Mouse (Mus musculus) testis, postnatal 10 days (tissue): ENCODE results near the gene Zfp422.
"Not testable (repeated sequence)": the region's sequence is repeated elsewhere in the genome, so short reads cannot be mapped to it uniquely, and the experiment has no call there.

Experiments used
- DNase-seq: peaks from one replicate; pipeline ENCODE4 v3.0.0; 2021; ENCODE audit warnings: low spot score

Zfp422 gene

DNA sequence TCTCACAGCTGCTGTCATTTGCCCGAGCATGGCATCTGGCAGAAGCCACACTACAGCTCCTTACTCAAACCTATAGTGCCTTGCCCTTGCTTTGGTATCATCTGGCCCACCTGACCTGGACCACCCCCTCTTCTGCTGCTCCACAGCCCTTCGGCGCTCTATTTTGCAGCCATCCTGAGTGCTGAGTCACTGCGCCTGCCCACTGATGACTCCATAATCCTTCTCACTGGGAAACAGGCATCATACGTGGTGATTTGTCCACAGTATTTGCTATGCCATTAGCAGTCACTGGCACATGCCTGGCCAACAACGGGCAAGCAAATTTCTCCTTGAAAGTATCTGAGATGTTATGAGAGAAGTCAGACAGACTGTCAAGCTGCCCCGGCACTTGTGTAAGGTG is 21.0 kb upstream of the Zfp422 start:
- no peak for DNase-seq

DNA sequence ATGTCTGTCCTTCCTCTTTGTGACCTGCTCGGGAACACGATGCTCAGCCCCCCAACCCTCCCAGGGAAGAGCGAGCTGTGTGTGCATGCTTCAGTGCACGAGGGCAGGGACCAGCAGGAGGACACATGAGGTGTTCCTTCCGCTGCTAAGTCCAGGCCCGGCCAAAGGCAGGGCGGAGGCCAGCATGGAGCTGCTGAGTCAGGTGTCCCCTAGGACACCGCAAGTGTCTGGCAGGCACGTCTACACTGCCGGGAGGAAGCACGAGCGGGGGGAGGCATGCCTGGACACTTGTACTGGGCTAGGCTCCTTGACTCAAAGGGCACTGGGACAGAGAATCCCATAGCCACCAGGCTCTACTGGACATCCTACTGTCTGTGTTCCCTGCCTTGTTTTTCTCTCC is 19.0 kb upstream of the Zfp422 start:
- DNase-seq = no peak

DNA sequence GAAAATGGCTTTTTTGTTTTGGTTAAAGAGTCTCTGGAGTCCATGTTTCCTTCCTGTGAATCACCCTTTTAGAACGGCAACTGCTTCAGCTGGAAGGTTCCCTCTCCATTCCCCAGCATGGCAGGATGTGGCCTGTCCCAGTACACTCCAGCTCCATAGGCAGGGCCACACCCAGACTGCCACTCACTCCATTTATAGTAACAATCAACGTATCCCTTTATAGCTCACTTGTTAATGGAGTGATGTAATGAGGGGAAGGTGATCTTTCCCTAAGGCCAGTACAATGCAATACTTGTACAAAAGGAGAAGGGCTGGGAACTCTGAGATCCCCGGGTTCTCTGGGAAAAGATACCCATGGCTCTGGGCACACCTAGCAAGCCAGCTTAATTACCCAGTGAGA is 15.5 kb upstream of the Zfp422 start:
- DNase-seq = no peak

DNA sequence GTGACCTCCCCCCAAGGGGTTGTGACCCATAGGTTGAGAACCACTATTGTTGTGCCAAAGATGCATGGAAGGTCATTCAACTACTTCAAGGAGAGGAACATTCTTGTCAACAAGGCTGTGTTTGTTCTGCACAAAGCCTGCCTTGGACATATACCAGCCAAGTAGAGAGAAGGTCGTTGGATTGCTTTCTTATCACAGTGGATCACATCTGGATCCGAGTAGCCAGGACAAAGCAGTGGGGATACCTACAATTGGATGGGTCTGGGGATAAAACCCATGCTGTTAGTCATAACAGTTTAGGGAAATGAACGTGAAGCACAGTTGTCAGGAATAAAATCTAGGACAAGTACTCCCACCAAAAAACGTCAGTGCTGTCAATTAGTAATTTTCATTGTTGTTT is 15.1 kb upstream of the Zfp422 start:
- no peak for DNase-seq

DNA sequence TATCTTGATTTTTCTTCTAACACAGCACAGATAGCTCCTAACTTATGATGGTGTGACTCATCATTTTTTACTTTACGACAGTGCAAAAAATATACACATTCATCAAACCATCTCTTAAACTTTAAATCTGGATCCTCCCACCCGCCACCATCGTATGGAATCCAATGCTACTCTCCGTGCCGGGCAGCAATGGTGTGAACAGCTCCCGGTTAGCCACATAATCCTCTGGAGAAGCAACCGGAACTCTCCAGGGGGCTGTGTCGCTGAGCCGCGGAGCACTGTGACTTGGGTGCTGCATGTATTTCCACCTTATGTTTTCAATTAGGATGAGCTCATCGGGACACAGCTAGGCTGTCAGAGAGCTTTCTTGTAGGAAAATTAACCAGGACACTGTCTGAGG is 14.1 kb upstream of the Zfp422 start:
- no peak for DNase-seq

DNA sequence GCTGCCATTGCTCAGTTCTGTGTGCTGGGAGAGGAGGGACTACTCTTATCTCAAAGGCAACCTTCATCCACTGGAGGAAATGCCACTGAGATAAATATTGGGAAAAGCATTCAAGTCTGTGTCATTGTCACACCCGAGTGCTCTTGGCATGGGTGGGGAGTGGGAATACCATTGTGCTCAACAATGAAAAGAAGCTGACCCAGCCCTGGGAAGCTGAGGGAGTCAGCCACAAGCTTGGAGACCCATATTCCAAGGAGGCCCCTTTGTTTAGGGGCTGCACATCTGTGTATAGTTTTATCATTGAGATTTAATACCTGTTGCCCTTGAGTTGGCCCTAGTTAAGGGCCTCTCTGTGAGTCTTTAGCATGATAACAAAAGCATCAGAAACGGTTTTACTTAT is 10.9 kb upstream of the Zfp422 start:
- no peak for DNase-seq

DNA sequence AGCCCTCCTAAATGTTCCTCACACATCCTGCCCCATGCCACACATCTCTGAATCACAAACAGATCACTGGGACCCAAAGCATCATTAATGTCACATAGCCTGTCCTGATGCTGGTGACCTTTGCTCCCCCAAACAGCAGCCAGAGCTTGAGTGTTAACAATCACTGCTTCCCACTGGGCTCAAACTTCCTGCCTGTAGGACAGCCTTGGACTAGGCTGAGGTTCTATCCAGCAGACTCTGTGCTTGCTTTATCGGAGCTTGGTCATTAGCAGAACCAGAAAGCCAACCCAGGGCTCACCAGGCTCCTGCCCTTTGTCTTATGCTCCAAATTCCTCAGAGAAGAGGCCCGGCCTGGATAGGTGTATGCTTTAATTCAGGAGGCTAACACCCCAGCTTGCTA is 10.1 kb upstream of the Zfp422 start:
- no peak for DNase-seq

DNA sequence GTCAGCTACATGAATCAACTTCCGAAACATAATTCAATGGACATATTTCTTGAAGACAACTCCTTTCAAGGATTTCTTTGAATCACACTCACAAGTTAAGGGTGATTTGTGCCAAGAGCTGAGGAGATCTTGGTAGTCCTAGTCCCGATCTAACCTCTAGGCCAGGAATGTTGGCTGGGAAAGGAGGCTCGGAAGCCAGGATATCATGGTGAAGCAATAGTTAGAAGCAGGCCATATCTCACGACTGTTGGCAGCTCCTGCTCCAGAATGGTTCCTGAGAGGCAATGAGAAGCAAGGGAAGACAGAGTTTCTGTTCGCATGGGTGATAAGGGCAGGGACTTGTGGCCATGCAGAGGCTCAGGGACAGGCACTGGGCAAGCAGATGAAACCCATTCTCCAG is 8.7 kb upstream of the Zfp422 start:
- no peak for DNase-seq

DNA sequence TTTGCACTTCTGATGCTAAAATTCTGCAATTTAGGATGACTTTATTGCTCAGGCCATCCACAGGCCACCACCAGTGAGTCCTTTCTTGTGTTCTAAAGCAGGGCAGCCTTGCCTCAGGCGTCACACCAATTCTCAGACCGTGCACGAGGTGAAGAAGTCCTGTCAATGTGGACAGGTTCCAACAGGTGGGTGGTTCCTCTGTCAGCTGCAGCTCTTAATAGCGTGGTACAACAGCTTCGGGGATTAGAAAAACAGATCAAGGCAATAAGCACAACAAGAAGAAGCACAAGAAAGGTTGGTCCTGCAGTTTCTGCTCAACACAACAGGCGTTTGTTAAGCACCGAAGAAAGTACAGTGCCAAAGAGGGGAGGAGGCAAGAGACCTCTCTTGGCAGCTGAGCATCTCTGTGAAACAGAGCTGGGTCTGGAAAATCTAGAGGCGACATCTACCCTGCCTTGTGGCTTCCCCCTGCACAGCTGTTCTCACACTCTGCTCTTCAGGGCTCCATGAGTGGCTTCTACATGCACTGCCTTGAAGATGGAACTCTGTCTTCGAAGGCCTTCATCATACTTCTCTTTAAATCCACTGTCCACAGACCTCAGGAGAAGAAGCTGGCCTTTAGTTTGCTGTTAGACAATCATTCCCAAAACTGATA is 7.9 kb upstream of the Zfp422 start:
- DNase-seq = no peak

DNA sequence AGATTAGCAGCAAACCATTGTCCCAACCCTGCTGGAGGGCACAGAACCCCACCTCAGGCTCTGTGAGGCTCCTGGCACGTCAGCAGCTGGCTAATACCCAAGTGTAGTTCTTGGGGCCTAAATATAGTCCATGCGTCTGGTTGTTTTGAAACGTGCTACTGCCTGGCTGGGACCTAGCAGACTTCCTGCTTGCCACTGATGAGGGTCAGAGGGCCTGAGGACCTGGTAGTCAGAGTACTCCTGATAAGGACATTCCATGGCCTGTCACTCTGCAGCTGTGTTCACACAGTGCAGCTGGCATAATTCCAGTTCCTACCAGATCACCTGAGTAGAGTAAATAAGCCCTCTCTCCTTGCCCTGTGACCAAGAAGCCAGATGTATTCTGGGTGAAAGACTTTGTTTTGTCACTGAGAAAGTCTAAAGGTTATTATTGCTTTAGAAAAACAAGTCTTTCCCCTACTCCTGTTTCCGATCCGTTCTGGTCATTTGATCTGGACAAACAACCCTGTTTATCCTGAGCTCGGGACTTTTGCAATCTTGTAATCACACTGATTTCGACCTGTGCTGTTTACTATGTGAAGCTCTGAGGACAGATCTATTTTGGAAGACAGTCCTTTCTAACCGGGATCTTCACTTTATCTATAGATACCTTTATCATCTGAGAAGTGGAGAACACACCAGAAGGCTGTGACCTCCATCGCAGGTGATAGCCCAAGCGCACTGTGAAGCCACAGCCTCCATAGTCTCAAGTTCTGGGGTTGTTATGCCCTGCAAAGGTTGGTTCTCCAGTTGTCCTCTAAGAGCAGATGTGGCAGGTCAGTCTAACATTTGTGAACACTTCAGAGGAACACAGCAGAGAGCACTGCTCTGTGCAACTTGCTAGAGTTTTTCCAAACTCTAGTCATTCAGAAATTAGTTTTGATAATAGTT is 6.7 kb upstream of the Zfp422 start:
- no peak for DNase-seq

DNA sequence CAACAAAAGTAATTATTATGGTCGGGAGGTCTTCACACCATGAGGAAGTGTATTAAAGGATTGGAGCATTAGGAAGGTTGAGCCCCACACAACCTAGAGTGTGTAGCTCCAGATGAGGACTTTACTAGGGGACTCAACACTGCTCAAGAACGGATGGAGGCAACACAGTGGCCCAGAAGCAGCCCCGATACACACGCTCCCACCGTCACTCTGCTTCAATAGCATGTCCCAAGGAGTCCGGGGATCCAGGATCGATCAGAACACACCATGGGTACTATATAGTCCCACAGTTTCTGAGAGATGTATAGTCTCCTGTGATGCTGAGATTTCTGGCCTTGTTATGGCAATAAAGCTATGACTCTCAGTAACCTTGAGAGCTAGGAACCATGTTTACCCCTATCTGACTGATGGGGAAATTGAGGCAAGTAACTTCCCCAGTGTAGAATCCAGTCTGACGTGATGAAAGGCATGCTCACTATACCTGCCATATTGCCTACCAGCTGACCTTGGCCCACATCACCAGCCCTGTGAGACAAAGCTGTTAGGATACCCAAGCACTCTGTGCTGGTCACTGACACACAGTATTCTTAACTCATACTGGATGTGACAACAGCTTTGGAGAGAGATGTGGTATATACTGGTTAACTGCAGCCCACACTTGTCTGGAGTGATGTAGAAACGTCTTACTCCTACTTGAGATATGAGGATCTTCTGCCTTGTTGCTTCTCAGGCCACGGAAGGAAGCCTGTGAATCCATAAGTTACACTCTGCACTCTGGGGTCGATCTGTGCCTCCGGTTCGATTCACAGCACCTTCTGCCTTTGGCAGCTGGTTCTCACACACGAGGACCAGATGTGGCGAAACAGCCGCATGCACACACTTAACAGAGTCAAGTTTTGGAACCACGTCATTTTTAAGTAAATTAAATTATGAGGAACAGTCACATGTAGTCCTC is 5.2 kb upstream of the Zfp422 start:
- peak; percentile 23 for DNase-seq

DNA sequence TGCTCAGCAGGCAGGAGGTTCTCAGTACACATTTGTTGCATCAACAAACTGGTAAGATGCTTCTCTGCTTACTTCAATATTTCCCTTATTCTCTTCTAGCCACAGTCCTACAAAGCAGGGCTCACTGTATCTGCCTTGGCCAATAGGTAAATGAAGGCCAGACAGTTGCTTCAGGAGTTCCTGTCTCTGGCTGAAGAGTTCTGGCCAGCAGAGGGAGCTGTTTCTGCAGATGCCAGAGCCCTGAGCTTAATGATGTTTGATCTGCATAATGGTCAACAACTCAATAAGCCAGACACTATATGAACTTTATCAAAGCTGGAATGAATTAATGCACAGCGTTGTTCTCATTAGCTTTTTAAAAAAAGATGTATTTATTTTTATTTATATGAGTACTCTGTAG is 3.3 kb upstream of the Zfp422 start:
- DNase-seq = peak; percentile 84

DNA sequence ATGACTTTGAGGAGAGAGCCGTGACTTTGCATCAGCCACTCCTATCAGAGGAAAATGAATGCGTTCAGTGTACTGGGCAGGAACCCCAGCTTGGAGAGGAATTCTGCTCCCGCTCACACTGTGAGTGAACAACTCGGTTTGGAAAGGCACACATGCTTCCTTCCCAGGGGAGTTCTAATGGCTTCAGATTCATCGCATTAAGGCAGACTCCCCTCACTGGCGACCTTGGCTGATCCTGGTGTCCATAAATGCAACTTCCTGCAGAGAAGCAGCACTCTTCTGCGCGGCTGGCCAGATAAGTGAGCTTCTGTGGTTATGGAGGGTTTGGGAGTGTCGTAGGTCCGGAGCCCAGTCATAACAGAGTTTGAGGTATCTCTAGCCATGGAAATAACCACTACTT is 967 bp upstream of the Zfp422 start:
- DNase-seq = no peak

DNA sequence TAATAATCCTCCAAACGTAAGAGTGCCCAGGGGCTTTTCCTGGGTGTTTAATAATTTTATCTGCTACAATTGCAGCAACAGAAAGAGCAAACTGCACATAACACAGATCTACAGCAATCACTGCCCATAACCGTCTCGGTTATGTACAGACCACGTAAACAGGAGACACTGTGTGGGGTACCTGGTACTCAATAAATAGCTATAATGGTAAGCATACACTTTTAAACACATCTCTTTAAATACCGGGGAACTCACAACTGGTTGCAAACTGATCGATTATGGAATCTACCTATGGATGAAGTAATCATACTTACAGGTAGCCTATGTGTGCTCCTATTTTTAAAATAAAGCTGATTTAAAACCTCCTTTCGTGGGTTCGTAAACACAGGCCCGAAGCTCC is 704 bp downstream of the Zfp422 start:
- no peak for DNase-seq

DNA sequence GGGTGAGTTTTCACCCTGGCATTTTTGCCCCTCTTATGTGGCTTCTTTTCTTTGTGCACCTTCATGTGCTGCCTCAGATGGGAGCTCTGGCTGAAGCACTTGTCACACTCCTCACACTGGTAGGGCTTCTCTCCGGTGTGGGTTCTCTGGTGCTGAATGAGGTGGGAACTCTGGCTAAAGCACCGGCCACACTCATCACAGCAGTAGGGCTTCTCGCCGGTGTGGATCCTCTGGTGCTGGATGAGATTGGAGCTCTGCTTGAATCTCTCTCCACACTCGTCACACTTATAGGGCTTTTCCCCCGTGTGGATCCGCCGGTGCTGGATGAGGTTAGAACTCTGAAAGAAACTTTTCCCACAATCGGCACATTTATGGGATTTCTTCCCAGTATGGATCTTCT is 2.4 kb downstream of the Zfp422 start:
- not testable (repeated sequence) for DNase-seq

DNA sequence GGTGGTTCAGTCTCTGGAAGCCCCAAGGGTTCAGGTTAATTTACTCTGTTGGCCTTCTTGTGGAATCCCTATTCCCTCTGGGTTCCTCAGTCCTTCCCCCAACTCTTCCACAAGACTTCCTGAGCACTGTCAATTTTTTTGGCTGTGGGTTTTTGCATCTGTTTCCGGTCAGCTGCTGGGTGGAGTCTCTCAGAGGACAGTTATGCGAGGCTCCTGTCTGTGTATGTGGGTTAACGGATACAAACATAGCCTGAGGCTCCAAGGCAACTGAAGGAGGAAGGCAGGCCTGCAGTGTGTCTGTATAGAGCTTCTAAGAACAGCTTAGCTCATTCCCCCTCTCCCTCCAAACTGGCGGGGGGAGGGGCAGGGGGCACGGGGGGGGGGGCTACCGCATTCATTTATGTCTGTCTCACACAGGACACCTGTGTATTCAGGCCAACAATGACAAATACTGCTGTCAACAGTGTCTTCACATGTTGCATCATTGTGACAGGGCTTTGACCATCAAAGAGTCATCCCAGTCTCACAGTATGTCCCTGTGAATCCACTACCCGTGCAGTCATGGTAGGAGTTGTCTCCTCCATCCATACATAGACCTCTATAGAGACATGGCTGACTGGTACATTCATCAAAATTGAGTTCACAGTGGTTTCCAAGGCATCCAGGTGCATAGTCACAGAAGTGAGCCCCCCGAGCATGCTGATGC is 7.3 kb downstream of the Zfp422 start:
- no peak for DNase-seq

DNA sequence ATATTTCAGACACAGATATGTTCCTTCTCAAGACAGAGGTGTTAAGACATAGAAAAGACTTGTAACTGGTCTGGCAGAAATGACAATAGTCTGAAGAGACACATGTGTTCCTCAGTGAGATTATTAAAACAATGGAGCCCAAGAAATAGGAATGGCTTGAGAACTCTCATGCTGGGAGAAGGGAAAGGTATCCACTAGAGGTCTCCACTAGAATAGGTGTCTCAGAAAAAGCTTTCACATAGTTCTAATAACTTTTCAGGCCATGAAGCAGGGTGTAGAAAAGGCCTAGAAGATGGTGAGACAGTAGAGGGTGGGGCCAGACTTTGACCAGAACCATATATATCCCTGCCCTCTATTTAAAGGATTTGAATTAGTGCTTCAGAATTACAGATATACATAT is 10.7 kb downstream of the Zfp422 start:
- no peak for DNase-seq

DNA sequence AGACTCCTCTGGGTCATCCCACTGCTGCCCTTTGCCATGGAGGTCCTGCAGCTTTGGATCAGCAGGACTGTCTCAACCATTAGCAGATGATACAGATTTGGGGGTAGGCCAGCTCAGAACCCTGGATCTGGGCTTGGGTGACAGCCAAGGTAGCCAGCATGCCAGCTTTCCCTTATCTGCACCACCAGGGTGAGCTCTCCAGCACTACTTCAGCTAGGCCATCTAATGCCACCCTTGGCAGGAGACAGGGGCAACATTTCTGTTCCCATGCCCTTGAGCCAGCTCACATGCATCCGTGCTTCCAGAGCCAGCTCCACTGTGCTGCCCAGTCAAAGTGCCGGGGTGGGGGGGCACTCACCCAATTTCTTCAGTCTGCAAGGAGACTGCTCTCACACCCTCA is 13.1 kb downstream of the Zfp422 start:
- no peak for DNase-seq

DNA sequence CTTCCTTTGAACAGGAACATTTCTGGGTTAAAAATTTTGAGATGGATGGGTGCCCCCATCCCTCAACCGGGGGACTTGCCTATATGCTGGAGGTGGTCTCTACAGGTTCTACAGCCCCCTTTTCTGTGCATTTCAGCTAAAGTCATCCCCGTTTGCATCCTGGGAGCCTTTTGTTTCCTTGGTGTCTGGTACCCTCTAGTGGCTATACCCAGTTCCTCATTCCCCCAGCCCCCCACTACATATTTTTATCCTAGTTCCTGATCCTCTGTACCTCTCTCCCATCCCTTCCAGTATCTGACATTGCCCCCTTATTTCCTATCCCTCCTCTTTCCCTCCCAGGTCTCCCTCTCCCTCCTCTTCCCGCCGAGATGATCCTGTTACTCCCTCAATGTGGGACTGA is 21.6 kb downstream of the Zfp422 start:
- DNase-seq = no peak

DNA sequence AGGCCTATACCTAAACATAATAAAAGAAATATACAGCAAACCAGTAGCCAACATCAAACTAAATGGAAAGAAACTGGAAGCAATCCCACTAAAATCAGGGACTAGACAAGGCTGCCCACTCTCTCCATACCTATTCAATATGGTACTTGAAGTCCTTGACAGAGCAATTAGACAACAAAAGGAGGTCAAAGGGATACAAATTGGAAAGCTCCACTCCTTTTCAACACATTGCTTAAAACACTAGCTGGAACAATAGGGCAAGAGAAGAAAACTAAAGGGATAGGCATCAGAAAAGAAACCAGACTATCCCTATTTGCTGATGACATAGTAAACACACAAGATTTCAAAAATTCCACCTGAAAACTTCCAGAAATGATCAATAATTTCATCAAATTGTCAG is 27.8 kb downstream of the Zfp422 start:
- DNase-seq = not testable (repeated sequence)

DNA sequence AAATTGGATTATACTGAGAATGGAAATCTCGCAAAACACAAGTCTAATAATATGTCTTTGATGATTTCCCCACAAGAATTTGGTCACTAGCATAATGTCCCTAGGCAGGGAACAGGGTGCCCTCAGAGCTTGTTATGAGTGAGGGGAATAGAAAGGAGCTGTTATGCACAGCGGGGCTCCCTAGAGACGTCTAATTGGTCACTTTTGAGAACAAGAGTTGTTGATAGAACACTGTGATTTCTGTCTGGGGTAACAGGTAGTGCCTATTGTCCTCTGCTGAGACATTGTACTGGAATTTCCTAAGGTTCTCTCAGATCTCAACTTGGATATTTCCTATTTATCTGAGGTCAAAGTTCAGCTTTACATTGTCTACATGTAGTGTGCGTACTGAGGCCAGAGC is 44.7 kb downstream of the Zfp422 start, which contains the start of gene Olfr215:
TSS of gene Olfr215 (minus strand) at position 101 of the 400 bp plus-strand sequence.
- no peak for DNase-seq
